Mouse (Mus musculus) left cerebral cortex, adult 8-10 months (tissue): Measurements from ENCODE around the gene Pou3f1. TPM values are rescaled to one million over a fixed set of nuclear protein-coding genes. Genes with fewer than 3 reads are reported as not detected.

Experiments used
- DNase-seq, 2 experiments: peaks; one replicate each; pipeline ENCODE4 v3.0.0; 2022; ENCODE audit warnings: low spot score in 2 of 2
- total RNA-seq, 4 experiments: library from RNA; stranded (reverse); gene quantifications; 2 replicates each; pipeline ENCODE4 v1.2.4; 2022

Gene Pou3f1
- total RNA-seq: 10 to 100 TPM; 15.9 to 20.5 (median 18.3) TPM

DNA sequence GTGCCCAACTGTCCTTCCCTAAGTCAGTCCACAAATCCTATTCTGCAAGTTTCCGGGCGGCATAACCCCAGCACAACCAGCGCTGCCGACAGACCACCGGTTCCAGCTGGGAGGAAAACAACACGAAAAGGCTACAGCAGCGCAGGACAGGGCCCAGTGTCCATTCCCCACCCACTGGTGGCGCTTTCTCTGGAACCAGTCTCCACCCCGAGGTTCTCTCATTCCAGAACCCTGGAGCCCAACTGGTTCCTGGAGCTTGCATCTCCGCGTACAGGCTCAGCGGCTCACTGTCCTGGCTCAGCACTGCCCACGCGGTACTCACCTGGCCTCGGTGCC is at the start of gene Pou3f1:
Pou3f1 (plus strand) TSS at position 290 of the 336 bp plus-strand sequence.
- no peak for DNase-seq

DNA sequence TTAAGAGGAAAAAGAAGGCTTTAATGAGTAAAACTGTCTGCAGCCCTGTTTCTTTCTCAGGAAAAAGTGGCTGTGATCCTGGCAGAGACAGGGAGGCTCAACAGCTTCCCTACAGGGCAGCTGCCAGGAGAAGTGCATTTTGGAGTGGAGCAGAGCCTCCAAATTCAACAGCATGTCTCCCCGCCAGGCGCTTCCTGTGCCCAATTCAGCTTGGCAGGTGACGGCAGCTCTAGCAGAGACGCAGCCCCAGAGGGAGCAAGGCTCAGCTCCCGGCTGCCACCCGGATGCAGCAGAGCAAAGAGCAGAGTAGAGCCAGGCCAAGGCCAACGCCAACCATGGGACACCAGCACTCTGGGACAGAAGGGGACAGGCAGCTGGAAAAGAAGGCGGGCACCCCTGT is 49.4 kb upstream of the Pou3f1 start:
- no peak for DNase-seq

GRCm38 (mm10) chr4:124610066-124610465 is 46.5 kb upstream of the Pou3f1 start:
- no peak for DNase-seq

DNA sequence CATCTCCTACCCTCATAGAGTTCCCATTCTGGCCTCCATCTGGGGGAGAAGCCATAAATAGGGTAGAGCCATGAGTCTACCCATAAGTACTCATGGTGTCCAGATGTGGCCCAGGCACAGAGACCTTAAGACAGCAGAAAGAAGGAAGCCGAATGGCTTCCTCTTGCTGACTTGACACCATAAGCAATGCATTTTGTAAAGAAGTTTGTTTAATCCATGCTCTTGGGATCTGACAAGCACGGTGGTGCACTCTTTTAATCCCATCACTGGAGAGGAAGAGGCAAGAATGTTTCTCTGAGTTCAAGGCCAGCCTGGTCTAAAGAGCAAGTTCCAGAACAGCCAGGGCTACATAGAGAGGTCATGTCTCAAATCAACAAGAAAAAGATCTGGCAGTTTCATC is 45.9 kb upstream of the Pou3f1 start, which contains the start of gene 3100002H09Rik:
3100002H09Rik (minus strand) TSS at position 101 of the 400 bp plus-strand sequence.
- DNase-seq: no peak

- DNase-seq: no peak
Measured at GRCm38 (mm10) chr4:124611768-124612167, 44.8 kb upstream of the Pou3f1 start.

DNA sequence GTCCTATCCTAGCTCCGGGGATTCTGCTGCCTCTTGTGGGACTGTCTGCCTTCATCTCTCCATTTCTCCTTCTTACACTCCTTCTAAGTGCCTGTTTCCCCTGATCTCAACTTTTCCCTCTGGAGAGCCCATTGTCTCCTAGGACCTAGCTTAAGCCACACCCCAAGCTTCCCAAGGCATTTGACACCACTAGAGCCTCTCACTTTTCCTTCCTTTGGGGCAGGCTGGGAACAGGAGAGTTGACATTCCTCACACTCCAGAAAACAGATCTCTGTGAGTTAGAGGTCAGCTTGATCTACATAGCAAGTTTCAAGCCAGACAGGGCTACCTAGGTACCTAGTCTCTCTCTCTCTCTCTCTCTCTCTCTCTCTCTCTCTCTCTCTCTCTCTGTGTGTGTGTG is 42.4 kb upstream of the Pou3f1 start:
- DNase-seq: no peak

GRCm38 (mm10) chr4:124615406-124615960 is 41.1 kb upstream of the Pou3f1 start:
- DNase-seq: no peak

- DNase-seq: no peak
Measured at GRCm38 (mm10) chr4:124615986-124616385, 40.6 kb upstream of the Pou3f1 start.

- DNase-seq: no peak
Measured at GRCm38 (mm10) chr4:124616636-124617035, 40.0 kb upstream of the Pou3f1 start.

DNA sequence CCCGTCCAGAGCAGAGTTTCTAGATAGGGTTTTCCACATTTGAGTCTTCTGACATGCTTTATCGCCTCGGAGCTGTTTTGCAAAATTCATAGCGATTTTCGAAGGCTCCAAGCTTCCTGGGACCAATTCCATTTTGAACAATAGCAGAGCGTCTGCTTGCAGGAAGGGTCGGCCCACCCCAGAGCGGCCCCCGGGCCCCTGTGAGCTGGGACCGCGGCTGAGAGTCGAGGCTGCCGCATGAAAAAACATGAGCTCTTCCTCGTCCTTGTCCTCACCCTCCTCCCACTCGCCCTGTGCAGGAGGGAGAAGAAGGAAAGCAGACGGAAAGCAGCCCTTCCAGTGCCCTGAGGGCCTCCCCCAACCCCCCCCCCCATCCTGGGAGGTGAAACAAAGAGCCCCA is 38.0 kb upstream of the Pou3f1 start:
- DNase-seq: no peak

GRCm38 (mm10) chr4:124621406-124621805 is 35.2 kb upstream of the Pou3f1 start:
- no peak for DNase-seq

DNA sequence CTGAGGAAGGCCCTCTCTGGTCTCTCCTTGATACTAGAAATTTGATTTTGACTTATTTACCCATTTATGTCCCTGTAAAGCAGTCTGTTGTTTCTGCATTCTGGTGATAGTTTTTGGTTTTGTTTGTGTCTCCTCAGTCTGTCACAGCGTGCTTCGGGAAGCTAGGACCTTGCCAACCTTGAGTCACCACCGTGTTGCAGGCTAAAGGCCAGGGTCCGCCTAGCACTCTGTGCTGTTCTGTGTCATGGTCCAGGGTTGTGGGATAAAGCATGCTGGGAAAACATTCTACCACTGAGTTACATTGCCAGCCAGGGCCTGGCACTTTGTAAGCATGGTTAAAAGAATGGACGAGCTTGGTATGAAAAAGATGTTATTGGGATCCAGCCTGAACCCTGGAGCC is 34.0 kb upstream of the Pou3f1 start:
- no peak for DNase-seq

DNA sequence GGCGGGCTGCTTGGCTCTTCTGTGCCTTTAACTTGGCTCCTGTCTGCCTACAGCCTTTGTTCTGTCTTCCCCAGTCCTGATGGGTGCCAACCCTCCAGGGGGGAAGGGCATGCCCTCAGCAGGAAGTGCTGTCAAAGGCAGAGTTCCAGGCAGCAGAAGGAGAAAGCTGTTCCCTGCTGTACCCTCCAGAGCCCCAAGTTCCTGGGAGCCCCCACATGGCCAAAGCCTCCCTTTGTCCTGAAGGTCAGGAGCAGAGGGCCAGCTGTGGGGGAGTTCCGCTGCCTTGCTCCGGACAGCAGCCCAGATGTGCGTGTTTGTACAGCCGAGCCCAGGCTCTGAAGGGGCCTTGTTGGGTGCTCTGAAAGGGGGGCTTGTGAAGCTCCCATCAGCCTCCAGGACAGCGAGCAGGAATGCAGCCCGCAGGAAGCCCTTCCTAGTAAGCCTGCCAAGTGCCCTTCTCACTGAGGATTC is 32.5 kb upstream of the Pou3f1 start:
- DNase-seq: peak in 1 of 2 experiments; percentile 65

DNA sequence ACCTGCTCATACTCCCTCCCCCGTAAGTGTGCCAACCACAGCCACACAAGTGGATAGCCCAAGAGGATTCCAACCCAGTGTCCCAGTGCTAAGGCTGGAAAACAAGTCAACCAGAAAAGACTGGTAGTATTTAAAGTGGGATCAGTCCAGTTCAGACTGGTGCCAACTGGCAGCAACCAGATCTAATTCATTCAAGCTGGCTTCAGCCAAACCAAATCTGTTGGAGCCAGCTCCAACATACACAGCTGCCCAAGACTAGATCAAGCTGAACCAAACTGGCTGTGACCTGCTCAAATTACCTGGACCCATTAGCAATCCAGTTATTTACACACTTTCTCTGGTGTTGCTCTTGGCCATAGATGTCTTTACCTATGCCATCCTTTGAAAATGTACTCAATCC is 29.8 kb upstream of the Pou3f1 start:
- DNase-seq: no peak

GRCm38 (mm10) chr4:124631456-124631855 is 25.2 kb upstream of the Pou3f1 start:
- DNase-seq: no peak

- no peak for DNase-seq
Measured at GRCm38 (mm10) chr4:124632856-124633255, 23.8 kb upstream of the Pou3f1 start.

- no peak for DNase-seq
Measured at GRCm38 (mm10) chr4:124633281-124633680, 23.3 kb upstream of the Pou3f1 start.

GRCm38 (mm10) chr4:124639715-124640114 is 16.9 kb upstream of the Pou3f1 start:
- DNase-seq: no peak

- DNase-seq: no peak
Measured at GRCm38 (mm10) chr4:124643859-124644258, 12.7 kb upstream of the Pou3f1 start.

DNA sequence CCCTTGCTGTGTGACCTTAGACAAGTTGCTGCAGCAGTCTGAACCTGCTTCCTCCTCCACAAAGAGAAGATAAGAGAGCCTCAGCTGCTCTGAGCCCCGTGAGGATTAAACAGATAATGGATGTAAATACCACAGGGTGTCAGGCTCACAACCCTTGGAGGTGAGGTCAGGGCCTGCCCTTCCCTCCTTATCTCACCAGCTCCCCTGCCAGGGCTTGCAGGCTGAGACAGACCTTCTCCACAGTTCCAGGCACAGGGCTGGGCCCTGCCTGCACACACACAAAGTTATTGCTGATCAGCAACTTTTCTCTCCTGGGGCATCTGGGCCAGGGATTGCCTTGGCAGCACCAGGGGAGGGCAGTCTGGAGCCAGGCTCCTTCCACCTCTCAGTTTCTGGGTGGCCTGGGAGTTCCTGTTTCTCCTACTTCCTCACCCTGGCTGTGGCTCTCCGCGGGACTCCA is 11.6 kb upstream of the Pou3f1 start:
- DNase-seq: no peak

- no peak for DNase-seq
Measured at GRCm38 (mm10) chr4:124646591-124646990, 10.0 kb upstream of the Pou3f1 start.

- no peak for DNase-seq
Measured at GRCm38 (mm10) chr4:124647909-124648308, 8.7 kb upstream of the Pou3f1 start.

DNA sequence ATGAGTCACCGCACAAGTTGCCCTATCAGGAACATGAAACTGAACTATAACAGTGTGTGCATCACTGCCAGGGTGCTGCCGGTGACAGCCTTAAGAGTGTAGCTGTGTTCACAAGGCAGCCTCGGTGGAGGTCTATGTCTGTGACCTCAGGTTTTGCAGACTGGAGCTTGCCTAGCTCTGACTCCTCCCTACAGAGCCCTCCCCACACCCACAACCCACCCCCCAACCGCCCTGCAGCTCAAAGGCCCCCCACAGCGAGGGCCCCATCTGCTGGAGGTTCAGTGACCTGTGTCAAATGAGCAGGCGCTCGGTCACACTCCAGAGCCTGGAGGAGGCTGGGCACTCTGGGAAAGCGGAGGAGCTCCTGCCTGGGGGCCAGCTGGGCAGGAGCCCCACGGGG is 3.7 kb upstream of the Pou3f1 start:
- DNase-seq: no peak
